Mouse (Mus musculus): Measurements from ENCODE around the gene Hdac9. TPM values are rescaled to one million over a fixed set of nuclear protein-coding genes. Genes with fewer than 3 reads are reported as not detected.
A peak's percentile ranks its signal among the peaks of the same experiment; 100 is the strongest.

The Hdac9 gene
- polyA plus RNA-seq, 1 experiment from 2014 or later = 5.5 TPM

GRCm38 (mm10) chr12:34612511-34612910 lies 304.4 kb downstream of the Hdac9 start:
- Histone ChIP-seq H3K4me1 (ENCODE audit: control insufficient read depth, insufficient read depth, low read length) (no peaks in the 10 kb centered on the region), H3K27me3 (ENCODE audit: control insufficient read depth, insufficient read depth, low read length) (no peaks in the 10 kb centered on the region), H3K27ac (replicated peaks; ENCODE audit: low read depth, low read length) (no peak overlapping the region), H3K36me3 (ENCODE audit: control insufficient read depth, insufficient read depth, low read length) (no peaks in the 10 kb centered on the region), H3K4me3 (ENCODE audit: low read depth, low read length) (no peak overlapping the region), H3K4me2 (ENCODE audit: low read depth, severe bottlenecking) (no peak overlapping the region), H3K9me3 (ENCODE audit: control insufficient read depth, low read length) (no peaks in the 10 kb centered on the region), H3K9ac (ENCODE audit: low read length) (no peak overlapping the region)
- ATAC-seq (ENCODE audit: insufficient number of reproducible peaks, low FRiP score, low TSS enrichment, low read depth) (no peak), DNase-seq (ENCODE audit: low spot score) (no peak)
- 90% methylated on average over 3 of the region's 3 CpGs for WGBS

GRCm38 (mm10) chr12:34604521-34604920 lies 312.4 kb downstream of the Hdac9 start:
- no peak overlapping the region for H3K4me3 ChIP-seq (ENCODE audit: low read depth, low read length)
- H3K27me3 ChIP-seq (ENCODE audit: control insufficient read depth, insufficient read depth, low read length) = no peaks in the 10 kb centered on the region
- WGBS = 43% methylated on average over 4 of the region's 4 CpGs
- no peak overlapping the region for H3K27ac ChIP-seq (replicated peaks; ENCODE audit: low read depth, low read length)
- DNase-seq (ENCODE audit: low spot score) (no peak), ATAC-seq (ENCODE audit: insufficient number of reproducible peaks, low FRiP score, low TSS enrichment, low read depth) (no peak)
- H3K36me3 ChIP-seq (ENCODE audit: control insufficient read depth, insufficient read depth, low read length) = no peaks in the 10 kb centered on the region
- H3K4me1 ChIP-seq (ENCODE audit: control insufficient read depth, insufficient read depth, low read length) = no peaks in the 10 kb centered on the region
- H3K4me2 ChIP-seq (ENCODE audit: low read depth, severe bottlenecking) = no peak overlapping the region
- no peaks in the 10 kb centered on the region for H3K9me3 ChIP-seq (ENCODE audit: control insufficient read depth, low read length)
- no peak overlapping the region for H3K9ac ChIP-seq (ENCODE audit: low read length)

- WGBS = 35% methylated on average over 10 of the region's 10 CpGs
- H3K9me3 ChIP-seq (ENCODE audit: control insufficient read depth, low read length) = no peaks in the 10 kb centered on the region
- no peak overlapping the region for H3K4me2 ChIP-seq (ENCODE audit: low read depth, severe bottlenecking)
- H3K4me3 ChIP-seq (ENCODE audit: low read depth, low read length) = no peak overlapping the region
- no peaks in the 10 kb centered on the region for H3K36me3 ChIP-seq (ENCODE audit: control insufficient read depth, insufficient read depth, low read length)
- no peak overlapping the region for H3K27ac ChIP-seq (replicated peaks; ENCODE audit: low read depth, low read length)
- no peaks in the 10 kb centered on the region for H3K27me3 ChIP-seq (ENCODE audit: control insufficient read depth, insufficient read depth, low read length)
- ATAC-seq (ENCODE audit: insufficient number of reproducible peaks, low FRiP score, low TSS enrichment, low read depth) (0 out of 2 replicates have a peak, but pooled peaks have one; percentile 47), DNase-seq (ENCODE audit: low spot score) (no peak)
- 0 out of 2 replicates have a peak, but pooled peaks cover 2% of the 10 kb centered on the region for H3K4me1 ChIP-seq (ENCODE audit: control insufficient read depth, insufficient read depth, low read length)
- H3K9ac ChIP-seq (ENCODE audit: low read length) = no peak overlapping the region
Observed at GRCm38 (mm10) chr12:34594167-34594793, 322.6 kb downstream of the Hdac9 start.

- WGBS = 22% methylated on average over 4 of the region's 4 CpGs
- Histone ChIP-seq H3K4me2 (ENCODE audit: low read depth, severe bottlenecking) (no peak overlapping the region), H3K27ac (replicated peaks; ENCODE audit: low read depth, low read length) (no peak overlapping the region), H3K4me1 (ENCODE audit: control insufficient read depth, insufficient read depth, low read length) (0 out of 2 replicates have a peak, but pooled peaks cover 3% of the 10 kb centered on the region), H3K36me3 (ENCODE audit: control insufficient read depth, insufficient read depth, low read length) (no peaks in the 10 kb centered on the region), H3K9me3 (ENCODE audit: control insufficient read depth, low read length) (no peaks in the 10 kb centered on the region), H3K4me3 (ENCODE audit: low read depth, low read length) (no peak overlapping the region), H3K9ac (ENCODE audit: low read length) (no peak overlapping the region), H3K27me3 (ENCODE audit: control insufficient read depth, insufficient read depth, low read length) (no peaks in the 10 kb centered on the region)
- DNase-seq (ENCODE audit: low spot score) (peak; percentile 34), ATAC-seq (ENCODE audit: insufficient number of reproducible peaks, low FRiP score, low TSS enrichment, low read depth) (no peak)
Observed at GRCm38 (mm10) chr12:34587171-34587570, 329.7 kb downstream of the Hdac9 start.

GRCm38 (mm10) chr12:34582522-34582921 lies 334.4 kb downstream of the Hdac9 start:
- WGBS = 94% methylated on average over 4 of the region's 4 CpGs
- Histone ChIP-seq H3K4me1 (ENCODE audit: control insufficient read depth, insufficient read depth, low read length) (0 out of 2 replicates have a peak, but pooled peaks cover 3% of the 10 kb centered on the region), H3K9ac (ENCODE audit: low read length) (no peak overlapping the region), H3K4me2 (ENCODE audit: low read depth, severe bottlenecking) (no peak overlapping the region), H3K36me3 (ENCODE audit: control insufficient read depth, insufficient read depth, low read length) (no peaks in the 10 kb centered on the region), H3K27me3 (ENCODE audit: control insufficient read depth, insufficient read depth, low read length) (no peaks in the 10 kb centered on the region), H3K4me3 (ENCODE audit: low read depth, low read length) (no peak overlapping the region), H3K9me3 (ENCODE audit: control insufficient read depth, low read length) (no peaks in the 10 kb centered on the region), H3K27ac (replicated peaks; ENCODE audit: low read depth, low read length) (no peak overlapping the region)
- DNase-seq (ENCODE audit: low spot score) = no peak
- no peak for ATAC-seq (ENCODE audit: insufficient number of reproducible peaks, low FRiP score, low TSS enrichment, low read depth)

GRCm38 (mm10) chr12:34579220-34579619 lies 337.7 kb downstream of the Hdac9 start:
- no peaks in the 10 kb centered on the region for H3K27me3 ChIP-seq (ENCODE audit: control insufficient read depth, insufficient read depth, low read length)
- H3K4me3 ChIP-seq (ENCODE audit: low read depth, low read length) = no peak overlapping the region
- H3K36me3 ChIP-seq (ENCODE audit: control insufficient read depth, insufficient read depth, low read length) = no peaks in the 10 kb centered on the region
- no peak overlapping the region for H3K4me2 ChIP-seq (ENCODE audit: low read depth, severe bottlenecking)
- no peak for DNase-seq (ENCODE audit: low spot score)
- no peak overlapping the region for H3K27ac ChIP-seq (replicated peaks; ENCODE audit: low read depth, low read length)
- H3K9me3 ChIP-seq (ENCODE audit: control insufficient read depth, low read length) = no peaks in the 10 kb centered on the region
- no peaks in the 10 kb centered on the region for H3K4me1 ChIP-seq (ENCODE audit: control insufficient read depth, insufficient read depth, low read length)
- no peak for ATAC-seq (ENCODE audit: insufficient number of reproducible peaks, low FRiP score, low TSS enrichment, low read depth)
- no peak overlapping the region for H3K9ac ChIP-seq (ENCODE audit: low read length)
- WGBS = 80% methylated on average over 1 of the region's 1 CpGs

- Histone ChIP-seq H3K27me3 (ENCODE audit: control insufficient read depth, insufficient read depth, low read length) (no peaks in the 10 kb centered on the region), H3K9me3 (ENCODE audit: control insufficient read depth, low read length) (no peaks in the 10 kb centered on the region), H3K4me2 (ENCODE audit: low read depth, severe bottlenecking) (no peak overlapping the region), H3K36me3 (ENCODE audit: control insufficient read depth, insufficient read depth, low read length) (no peaks in the 10 kb centered on the region), H3K4me3 (ENCODE audit: low read depth, low read length) (no peak overlapping the region), H3K4me1 (ENCODE audit: control insufficient read depth, insufficient read depth, low read length) (no peaks in the 10 kb centered on the region), H3K9ac (ENCODE audit: low read length) (no peak overlapping the region), H3K27ac (replicated peaks; ENCODE audit: low read depth, low read length) (no peak overlapping the region)
- WGBS = 100% methylated on average over 1 of the region's 1 CpGs
- ATAC-seq (ENCODE audit: insufficient number of reproducible peaks, low FRiP score, low TSS enrichment, low read depth) (no peak), DNase-seq (ENCODE audit: low spot score) (no peak)
Observed at GRCm38 (mm10) chr12:34571069-34571468, 345.8 kb downstream of the Hdac9 start.

GRCm38 (mm10) chr12:34569472-34569871 lies 347.4 kb downstream of the Hdac9 start:
- no peaks in the 10 kb centered on the region for H3K4me1 ChIP-seq (ENCODE audit: control insufficient read depth, insufficient read depth, low read length)
- ATAC-seq (ENCODE audit: insufficient number of reproducible peaks, low FRiP score, low TSS enrichment, low read depth) (no peak), DNase-seq (ENCODE audit: low spot score) (no peak)
- no peak overlapping the region for H3K9ac ChIP-seq (ENCODE audit: low read length)
- no peaks in the 10 kb centered on the region for H3K9me3 ChIP-seq (ENCODE audit: control insufficient read depth, low read length)
- no peaks in the 10 kb centered on the region for H3K27me3 ChIP-seq (ENCODE audit: control insufficient read depth, insufficient read depth, low read length)
- no peak overlapping the region for H3K4me2 ChIP-seq (ENCODE audit: low read depth, severe bottlenecking)
- H3K4me3 ChIP-seq (ENCODE audit: low read depth, low read length) = no peak overlapping the region
- 92% methylated on average over 3 of the region's 3 CpGs for WGBS
- H3K27ac ChIP-seq (replicated peaks; ENCODE audit: low read depth, low read length) = no peak overlapping the region
- no peaks in the 10 kb centered on the region for H3K36me3 ChIP-seq (ENCODE audit: control insufficient read depth, insufficient read depth, low read length)

- Histone ChIP-seq H3K4me3 (ENCODE audit: low read depth, low read length) (no peak overlapping the region), H3K4me2 (ENCODE audit: low read depth, severe bottlenecking) (no peak overlapping the region), H3K27ac (replicated peaks; ENCODE audit: low read depth, low read length) (no peak overlapping the region), H3K9me3 (ENCODE audit: control insufficient read depth, low read length) (no peaks in the 10 kb centered on the region), H3K36me3 (ENCODE audit: control insufficient read depth, insufficient read depth, low read length) (no peaks in the 10 kb centered on the region), H3K9ac (ENCODE audit: low read length) (no peak overlapping the region), H3K4me1 (ENCODE audit: control insufficient read depth, insufficient read depth, low read length) (no peaks in the 10 kb centered on the region), H3K27me3 (ENCODE audit: control insufficient read depth, insufficient read depth, low read length) (no peaks in the 10 kb centered on the region)
- no peak for DNase-seq (ENCODE audit: low spot score)
- WGBS = 76% methylated on average over 3 of the region's 3 CpGs
- no peak for ATAC-seq (ENCODE audit: insufficient number of reproducible peaks, low FRiP score, low TSS enrichment, low read depth)
Observed at GRCm38 (mm10) chr12:34569052-34569451, 347.8 kb downstream of the Hdac9 start.

All from limb, embryonic 11.5 days (tissue).